Mouse (Mus musculus): ENCODE measurements around the gene Gamt. TPM values are rescaled to one million over a fixed set of nuclear protein-coding genes. Genes with fewer than 3 reads are reported as not detected.

Gamt gene
- 18.8 and 24.7 TPM in 2 replicates for polyA plus RNA-seq (2012; rRNA removed)

DNA sequence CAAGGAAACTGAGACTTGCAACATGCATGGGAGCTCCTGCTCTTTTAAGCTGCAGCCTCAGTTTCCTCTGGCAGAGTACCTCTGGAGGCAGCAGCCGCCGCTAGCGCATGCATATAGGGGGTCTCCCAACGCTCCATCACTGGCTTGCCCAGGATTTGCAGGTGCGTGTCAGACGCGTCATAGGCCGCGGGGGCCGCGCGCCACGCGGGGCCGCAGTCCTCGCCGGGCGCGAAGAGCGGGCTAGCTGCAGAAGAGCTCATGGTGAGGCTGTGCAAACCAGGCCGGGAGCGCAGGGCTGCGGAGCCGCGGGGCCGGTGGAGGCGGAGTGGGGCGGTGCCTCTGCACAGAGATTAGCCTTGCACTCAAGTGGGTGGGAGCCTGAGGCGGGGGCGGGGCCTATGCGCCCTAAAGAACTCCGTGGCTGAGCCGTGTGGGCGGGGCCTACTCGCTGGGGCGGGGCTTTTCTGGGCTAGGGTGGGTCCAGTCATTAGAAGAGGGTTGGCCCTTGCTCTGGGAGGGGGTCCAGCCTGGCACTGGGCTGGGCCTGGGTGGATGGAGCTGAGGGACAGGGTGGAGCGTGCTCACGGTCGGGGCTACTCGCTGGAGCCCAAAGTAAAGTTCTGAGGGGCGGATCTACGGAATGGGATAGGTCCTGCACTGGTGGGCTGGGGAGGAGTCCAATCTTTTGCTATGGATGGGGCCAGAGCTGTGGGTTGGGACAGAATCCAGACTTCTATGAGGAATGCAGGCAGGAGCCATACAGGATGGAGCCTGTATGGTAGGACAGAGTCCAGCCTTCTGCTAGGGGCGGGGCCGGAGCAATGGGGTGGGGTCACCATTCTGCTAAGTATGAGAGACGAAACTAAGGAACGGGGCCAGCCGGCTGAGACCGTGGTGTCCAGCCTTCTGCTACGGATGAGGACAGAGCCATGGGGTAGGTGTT is at the start of gene Gamt, which contains the start of gene Dazap1:
Gamt (minus strand) TSS at position 371 of the 943 bp plus-strand sequence.
Dazap1 (plus strand) TSS at position 845 of the 943 bp plus-strand sequence.

GRCm38 (mm10) chr10:80295618-80296425 is 35.0 kb upstream of the Gamt start, which contains the start of gene Apc2:
Gene Apc2, plus strand, starts transcription at chr10:80295977.

DNA sequence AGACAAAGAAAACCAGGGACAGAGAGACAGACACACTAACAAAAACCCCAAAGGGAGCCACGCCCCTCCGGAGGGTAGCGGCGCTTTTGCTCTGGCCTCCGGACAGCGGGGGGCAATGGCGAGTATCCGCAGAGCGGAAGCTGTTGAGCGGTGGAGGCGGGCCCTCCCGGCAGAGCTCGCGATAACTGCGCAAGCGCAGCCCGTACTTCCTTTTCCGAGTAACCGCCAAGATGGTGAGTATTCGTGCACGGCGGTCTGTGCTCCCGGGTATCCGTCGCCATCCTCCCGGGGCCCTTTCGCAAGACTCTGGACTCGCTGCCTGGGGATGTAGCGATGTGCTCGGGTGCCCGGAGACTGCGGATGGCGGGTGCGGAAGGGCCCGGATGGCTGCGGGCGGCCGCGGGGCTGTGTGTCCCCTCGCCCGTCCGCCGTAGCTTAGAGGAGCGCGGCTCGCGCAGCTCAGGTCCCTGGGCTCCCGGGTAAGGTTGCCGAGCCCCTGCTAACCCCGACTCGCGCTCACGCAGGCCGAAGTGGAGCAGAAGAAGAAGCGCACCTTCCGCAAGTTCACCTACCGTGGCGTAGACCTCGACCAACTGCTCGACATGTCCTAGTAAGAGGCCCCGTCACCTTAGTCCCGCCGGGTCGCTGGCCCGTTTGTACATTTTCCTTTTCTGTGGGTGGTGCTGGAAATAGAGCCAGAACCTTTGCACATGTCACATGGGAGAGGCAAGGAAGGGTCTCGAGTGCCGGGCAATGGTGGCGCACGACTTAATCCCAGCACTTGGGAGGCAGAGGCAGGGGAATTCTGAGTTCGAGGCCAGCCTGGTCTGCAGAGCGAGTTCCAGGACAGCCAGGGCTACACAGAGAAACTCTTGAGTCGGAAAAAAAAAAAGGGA is 31.7 kb upstream of the Gamt start, which contains the start of gene Rps15:
Rps15 (plus strand) TSS at position 203 of the 896 bp plus-strand sequence.

GRCm38 (mm10) chr10:80248971-80249640 is 11.7 kb downstream of the Gamt start, which contains the start of gene Ndufs7:
Gene Ndufs7, plus strand, starts transcription at chr10:80249121.

GRCm38 (mm10) chr10:80226416-80227165 is 34.2 kb downstream of the Gamt start, which contains the start of gene Mum1:
Gene Mum1, plus strand, starts transcription at chr10:80226434.

Other genes starting within 250 kb of the Gamt start
- gene Arhgap45, start 244.4 kb downstream of the Gamt start, polyA plus RNA-seq (2012; rRNA removed): 2.2 and 2.4 TPM in 2 replicates
- 242 and 245 TPM in 2 replicates for gene Polr2e, start 221.2 kb downstream of the Gamt start, polyA plus RNA-seq (2012; rRNA removed)
- 421 and 492 TPM in 2 replicates for gene Gpx4, start 213.8 kb downstream of the Gamt start, polyA plus RNA-seq (2012; rRNA removed)
- 23.6 and 27.5 TPM in 2 replicates for gene Sbno2, start 155.4 kb downstream of the Gamt start, polyA plus RNA-seq (2012; rRNA removed)
- 83.3 and 90.0 TPM in 2 replicates for gene Stk11, start 145.2 kb downstream of the Gamt start, polyA plus RNA-seq (2012; rRNA removed)
- gene Atp5d, start 122.4 kb downstream of the Gamt start, polyA plus RNA-seq (2012; rRNA removed): 451 and 454 TPM in 2 replicates
- gene Cbarp, start 120.2 kb downstream of the Gamt start, polyA plus RNA-seq (2012; rRNA removed): 161 and 178 TPM in 2 replicates
- gene Midn, start 112.7 kb downstream of the Gamt start, polyA plus RNA-seq (2012; rRNA removed): 71.4 and 90.3 TPM in 2 replicates
- 393 and 405 TPM in 2 replicates for gene Cirbp, start 95.0 kb downstream of the Gamt start, polyA plus RNA-seq (2012; rRNA removed)
- 14.0 and 17.9 TPM in 2 replicates for gene 1600002K03Rik, start 88.1 kb downstream of the Gamt start, polyA plus RNA-seq (2012; rRNA removed)
- gene Efna2, start 81.5 kb downstream of the Gamt start, polyA plus RNA-seq (2012; rRNA removed): 39.2 and 42.5 TPM in 2 replicates
- gene Mum1, start 34.6 kb downstream of the Gamt start, polyA plus RNA-seq (2012; rRNA removed): 51.1 and 52.1 TPM in 2 replicates
- gene Ndufs7, start 11.9 kb downstream of the Gamt start, polyA plus RNA-seq (2012; rRNA removed): 302 and 305 TPM in 2 replicates
- 128 and 136 TPM in 2 replicates for gene Dazap1, start 474 bp upstream of the Gamt start, polyA plus RNA-seq (2012; rRNA removed)
- gene Rps15, start 31.4 kb upstream of the Gamt start, polyA plus RNA-seq (2012; rRNA removed): 2,373 and 2,399 TPM in 2 replicates
- gene Apc2, start 35.0 kb upstream of the Gamt start, polyA plus RNA-seq (2012; rRNA removed): 140 and 172 TPM in 2 replicates
- 25.8 and 26.3 TPM in 2 replicates for gene 2310011J03Rik, start 59.5 kb upstream of the Gamt start, polyA plus RNA-seq (2012; rRNA removed)
- gene Pcsk4, start 68.5 kb upstream of the Gamt start, polyA plus RNA-seq (2012; rRNA removed): 10.6 and 10.7 TPM in 2 replicates
- 3.1 and 3.2 TPM in 2 replicates for gene Reep6, start 68.9 kb upstream of the Gamt start, polyA plus RNA-seq (2012; rRNA removed)
- 1.2 and 2.2 TPM in 2 replicates for gene Adamtsl5, start 87.4 kb upstream of the Gamt start, polyA plus RNA-seq (2012; rRNA removed)
- 14.5 and 15.1 TPM in 2 replicates for gene Plk5, start 95.4 kb upstream of the Gamt start, polyA plus RNA-seq (2012; rRNA removed)
- gene Mex3d, start 126.6 kb upstream of the Gamt start, polyA plus RNA-seq (2012; rRNA removed): 72.2 and 76.7 TPM in 2 replicates
- gene Mbd3, start 138.5 kb upstream of the Gamt start, polyA plus RNA-seq (2012; rRNA removed): 199 and 209 TPM in 2 replicates
- 745 and 942 TPM in 2 replicates for gene Uqcr11, start 145.8 kb upstream of the Gamt start, polyA plus RNA-seq (2012; rRNA removed)
- 60.4 and 61.6 TPM in 2 replicates for gene Tcf3, start 172.6 kb upstream of the Gamt start, polyA plus RNA-seq (2012; rRNA removed)
- 1.8 and 1.9 TPM in 2 replicates for gene Onecut3, start 233.8 kb upstream of the Gamt start, polyA plus RNA-seq (2012; rRNA removed)